Mouse (Mus musculus): Measurements from ENCODE around the gene Gtf3a. TPM values are rescaled to one million over a fixed set of nuclear protein-coding genes. Genes with fewer than 3 reads are reported as not detected.

Gene Gtf3a
- polyA plus RNA-seq, 1 experiment from 2014 or later, result 42.7 TPM

- Histone ChIP-seq H3K27ac (ENCODE audit: low read length) (no peak overlapping the region), H3K27me3 (ENCODE audit: control insufficient read depth, insufficient read depth, low read depth, low read length) (no peaks in the 10 kb centered on the region), H3K4me2 (ENCODE audit: low read depth, low read length) (no peak overlapping the region), H3K9ac (ENCODE audit: low read depth, low read length) (no peak overlapping the region), H3K4me1 (ENCODE audit: control insufficient read depth, low read depth, low read length) (no peaks in the 10 kb centered on the region), H3K9me3 (replicated peaks; ENCODE audit: control insufficient read depth, low read length) (no peaks in the 10 kb centered on the region), H3K36me3 (ENCODE audit: control insufficient read depth, insufficient read depth) (no peaks in the 10 kb centered on the region), H3K4me3 (ENCODE audit: low read depth, low read length) (no peak overlapping the region)
- no peak for ATAC-seq (ENCODE audit: low read depth)
- 78% methylated on average over 10 of the region's 10 CpGs for WGBS (ENCODE audit: insufficient replicate concordance)
These were observed 39.1 kb downstream of the Gtf3a start for GRCm38 (mm10) chr5:146987588-146987987.

- no peaks in the 10 kb centered on the region for H3K27me3 ChIP-seq (ENCODE audit: control insufficient read depth, insufficient read depth, low read depth, low read length)
- H3K36me3 ChIP-seq (ENCODE audit: control insufficient read depth, insufficient read depth), result no peaks in the 10 kb centered on the region
- H3K27ac ChIP-seq (ENCODE audit: low read length), result no peak overlapping the region
- H3K4me1 ChIP-seq (ENCODE audit: control insufficient read depth, low read depth, low read length), result no peaks in the 10 kb centered on the region
- no peak overlapping the region for H3K4me3 ChIP-seq (ENCODE audit: low read depth, low read length)
- no peak overlapping the region for H3K9ac ChIP-seq (ENCODE audit: low read depth, low read length)
- no peak for ATAC-seq (ENCODE audit: low read depth)
- no peak overlapping the region for H3K4me2 ChIP-seq (ENCODE audit: low read depth, low read length)
- no peaks in the 10 kb centered on the region for H3K9me3 ChIP-seq (replicated peaks; ENCODE audit: control insufficient read depth, low read length)
- 44% methylated on average over 5 of the region's 5 CpGs for WGBS (ENCODE audit: insufficient replicate concordance)
These were observed 40.6 kb downstream of the Gtf3a start for GRCm38 (mm10) chr5:146989051-146989450.

- Histone ChIP-seq H3K36me3 (ENCODE audit: control insufficient read depth, insufficient read depth) (no peaks in the 10 kb centered on the region), H3K27ac (ENCODE audit: low read length) (no peak overlapping the region), H3K9me3 (replicated peaks; ENCODE audit: control insufficient read depth, low read length) (no peaks in the 10 kb centered on the region), H3K27me3 (ENCODE audit: control insufficient read depth, insufficient read depth, low read depth, low read length) (no peaks in the 10 kb centered on the region), H3K4me1 (ENCODE audit: control insufficient read depth, low read depth, low read length) (no peaks in the 10 kb centered on the region), H3K9ac (ENCODE audit: low read depth, low read length) (no peak overlapping the region), H3K4me3 (ENCODE audit: low read depth, low read length) (no peak overlapping the region), H3K4me2 (ENCODE audit: low read depth, low read length) (no peak overlapping the region)
- no peak for ATAC-seq (ENCODE audit: low read depth)
- WGBS (ENCODE audit: insufficient replicate concordance), result 64% methylated on average over 8 of the region's 8 CpGs
These were observed 45.1 kb downstream of the Gtf3a start for GRCm38 (mm10) chr5:146993509-146993908.

GRCm38 (mm10) chr5:146994973-146995372, 46.5 kb downstream of the Gtf3a start:
- Histone ChIP-seq H3K4me3 (ENCODE audit: low read depth, low read length) (no peak overlapping the region), H3K4me2 (ENCODE audit: low read depth, low read length) (no peak overlapping the region), H3K4me1 (ENCODE audit: control insufficient read depth, low read depth, low read length) (no peaks in the 10 kb centered on the region), H3K36me3 (ENCODE audit: control insufficient read depth, insufficient read depth) (no peaks in the 10 kb centered on the region), H3K27me3 (ENCODE audit: control insufficient read depth, insufficient read depth, low read depth, low read length) (no peaks in the 10 kb centered on the region), H3K27ac (ENCODE audit: low read length) (no peak overlapping the region), H3K9ac (ENCODE audit: low read depth, low read length) (no peak overlapping the region), H3K9me3 (replicated peaks; ENCODE audit: control insufficient read depth, low read length) (no peaks in the 10 kb centered on the region)
- 36% methylated on average over 6 of the region's 6 CpGs for WGBS (ENCODE audit: insufficient replicate concordance)
- ATAC-seq (ENCODE audit: low read depth), result no peak

- H3K36me3 ChIP-seq (ENCODE audit: control insufficient read depth, insufficient read depth), result no peaks in the 10 kb centered on the region
- H3K4me3 ChIP-seq (ENCODE audit: low read depth, low read length), result no peak overlapping the region
- H3K27me3 ChIP-seq (ENCODE audit: control insufficient read depth, insufficient read depth, low read depth, low read length), result no peaks in the 10 kb centered on the region
- WGBS (ENCODE audit: insufficient replicate concordance), result 76% methylated on average over 7 of the region's 7 CpGs
- H3K4me1 ChIP-seq (ENCODE audit: control insufficient read depth, low read depth, low read length), result no peaks in the 10 kb centered on the region
- ATAC-seq (ENCODE audit: low read depth), result no peak
- H3K9ac ChIP-seq (ENCODE audit: low read depth, low read length), result no peak overlapping the region
- H3K9me3 ChIP-seq (replicated peaks; ENCODE audit: control insufficient read depth, low read length), result no peaks in the 10 kb centered on the region
- H3K27ac ChIP-seq (ENCODE audit: low read length), result no peak overlapping the region
- H3K4me2 ChIP-seq (ENCODE audit: low read depth, low read length), result no peak overlapping the region
These were observed 48.4 kb downstream of the Gtf3a start for GRCm38 (mm10) chr5:146996812-146997211.

- Histone ChIP-seq H3K36me3 (ENCODE audit: control insufficient read depth, insufficient read depth) (no peaks in the 10 kb centered on the region), H3K4me2 (ENCODE audit: low read depth, low read length) (no peak overlapping the region), H3K9me3 (replicated peaks; ENCODE audit: control insufficient read depth, low read length) (no peaks in the 10 kb centered on the region; the same call in 1 of the 2 replicates), H3K9ac (ENCODE audit: low read depth, low read length) (no peak overlapping the region), H3K27ac (ENCODE audit: low read length) (no peak overlapping the region), H3K27me3 (ENCODE audit: control insufficient read depth, insufficient read depth, low read depth, low read length) (no peaks in the 10 kb centered on the region), H3K4me1 (ENCODE audit: control insufficient read depth, low read depth, low read length) (no peaks in the 10 kb centered on the region), H3K4me3 (ENCODE audit: low read depth, low read length) (no peak overlapping the region)
- 80% methylated on average over 12 of the region's 12 CpGs for WGBS (ENCODE audit: insufficient replicate concordance)
- no peak for ATAC-seq (ENCODE audit: low read depth)
These were observed 50.3 kb downstream of the Gtf3a start for GRCm38 (mm10) chr5:146998802-146999201.

GRCm38 (mm10) chr5:147001312-147001711, 52.9 kb downstream of the Gtf3a start:
- no peaks in the 10 kb centered on the region; the same call in 1 of the 2 replicates for H3K9me3 ChIP-seq (replicated peaks; ENCODE audit: control insufficient read depth, low read length)
- no peak overlapping the region for H3K4me3 ChIP-seq (ENCODE audit: low read depth, low read length)
- 66% methylated on average over 4 of the region's 4 CpGs for WGBS (ENCODE audit: insufficient replicate concordance)
- no peaks in the 10 kb centered on the region for H3K4me1 ChIP-seq (ENCODE audit: control insufficient read depth, low read depth, low read length)
- H3K27ac ChIP-seq (ENCODE audit: low read length), result no peak overlapping the region
- no peak overlapping the region for H3K9ac ChIP-seq (ENCODE audit: low read depth, low read length)
- H3K36me3 ChIP-seq (ENCODE audit: control insufficient read depth, insufficient read depth), result no peaks in the 10 kb centered on the region
- no peaks in the 10 kb centered on the region for H3K27me3 ChIP-seq (ENCODE audit: control insufficient read depth, insufficient read depth, low read depth, low read length)
- no peak for ATAC-seq (ENCODE audit: low read depth)
- H3K4me2 ChIP-seq (ENCODE audit: low read depth, low read length), result no peak overlapping the region

- 27% methylated on average over 1 of the region's 1 CpGs for WGBS (ENCODE audit: insufficient replicate concordance)
- H3K4me2 ChIP-seq (ENCODE audit: low read depth, low read length), result no peak overlapping the region
- no peak overlapping the region for H3K9ac ChIP-seq (ENCODE audit: low read depth, low read length)
- H3K27me3 ChIP-seq (ENCODE audit: control insufficient read depth, insufficient read depth, low read depth, low read length), result no peaks in the 10 kb centered on the region
- no peak overlapping the region for H3K4me3 ChIP-seq (ENCODE audit: low read depth, low read length)
- no peak for ATAC-seq (ENCODE audit: low read depth)
- no peaks in the 10 kb centered on the region for H3K4me1 ChIP-seq (ENCODE audit: control insufficient read depth, low read depth, low read length)
- H3K27ac ChIP-seq (ENCODE audit: low read length), result no peak overlapping the region
- H3K36me3 ChIP-seq (ENCODE audit: control insufficient read depth, insufficient read depth), result no peaks in the 10 kb centered on the region
- H3K9me3 ChIP-seq (replicated peaks; ENCODE audit: control insufficient read depth, low read length), result no peaks in the 10 kb centered on the region; the same call in 1 of the 2 replicates
These were observed 54.8 kb downstream of the Gtf3a start for GRCm38 (mm10) chr5:147003303-147003702.

All from liver, embryonic 16.5 days (tissue).